ENCODE assay signal across 9 mouse cellular contexts in the genomic region with DNA sequence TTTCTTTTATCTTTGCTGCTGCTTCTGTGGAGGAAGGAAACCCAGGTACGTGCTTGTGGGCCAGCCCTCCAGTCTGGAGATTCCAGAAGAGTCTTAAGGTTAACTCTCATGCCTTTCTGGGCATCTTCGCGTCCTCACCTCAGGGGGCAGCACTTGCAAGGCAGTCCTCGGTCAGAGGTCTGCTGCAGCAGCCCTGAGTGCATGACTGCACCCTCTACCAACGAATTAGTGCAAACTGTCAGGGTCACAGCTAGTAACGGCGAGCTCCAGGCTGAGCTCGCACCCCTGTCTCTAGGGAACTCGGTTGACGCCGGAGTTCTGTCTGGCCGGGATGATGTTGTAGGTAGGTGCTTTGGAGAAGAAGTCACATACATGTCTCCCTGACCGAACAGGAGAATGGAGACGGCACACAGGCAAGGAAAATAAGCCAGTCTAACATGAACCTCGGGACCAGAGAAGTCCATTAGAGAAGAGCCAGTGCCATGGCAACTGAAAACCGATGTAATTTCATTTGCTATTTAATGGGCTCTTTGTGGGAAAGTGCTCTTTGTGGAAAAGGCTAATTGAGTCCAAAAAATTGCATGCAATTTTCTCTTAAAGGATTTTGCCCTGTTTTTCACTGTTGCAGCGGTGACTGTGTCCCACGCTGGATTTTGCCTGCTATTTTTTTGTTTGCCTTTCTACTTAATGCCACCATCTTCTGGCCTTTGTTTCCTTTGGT. TPM values are rescaled to one million over a fixed set of nuclear protein-coding genes. Genes with fewer than 3 reads are reported as not detected.
DNase-seq lines count a peak whose midpoint lies in the region; ATAC-seq and TF ChIP-seq lines count a peak whose summit lies in the region.
"Had no signal": no experiment of that assay in that cellular context is flagged by ENCODE, and none has a peak within 500 bp of the region (broad histone marks: within the 10 kb centered on the region; RNA-seq: fewer than 3 reads in every experiment).

No protein-coding gene starts in this region.

- peaks cover 4% of the 10 kb centered on the region; the same call in 1 of the 2 replicates for H3K4me1 ChIP-seq in forebrain, postnatal 0 days (ENCODE audit: insufficient read depth)
- H3K4me1 ChIP-seq in midbrain, embryonic 12.5 days = peaks cover 43% of the 10 kb centered on the region

- ATAC-seq in forebrain, postnatal 0 days = peak; percentile 73
- ATAC-seq in midbrain, embryonic 12.5 days (ENCODE audit: low FRiP score, low read depth) = peak; percentile 73

- H3K9me3 ChIP-seq in forebrain, postnatal 0 days (ENCODE audit: low read length) = no peaks in the 10 kb centered on the region
- H3K9me3 ChIP-seq in midbrain, embryonic 12.5 days = no peaks in the 10 kb centered on the region

- H3K4me3 ChIP-seq in forebrain, postnatal 0 days (ENCODE audit: low read depth, low read length) = peak overlapping the region; percentile 27
- H3K4me3 ChIP-seq in midbrain, embryonic 12.5 days = peak overlapping the region; percentile 21

- DNase-seq in kidney, postnatal 36 days = peak; percentile 18 to 44
- DNase-seq in kidney, adult 11 months = no peak
- peak; percentile 76 for DNase-seq in embryo, embryonic 10 days (ENCODE audit: low spot score)
- peak; percentile 53 for DNase-seq in forebrain, postnatal 0 days
- no peak for DNase-seq in ovary, postnatal 14 days (ENCODE audit: low spot score)
- no peak for DNase-seq in adipocyte (ENCODE audit: low spot score)
- DNase-seq in thymus, adult 18-20 months = no peak
- DNase-seq: right cerebral cortex, adult 18-20 months had no signal

- H3K27ac ChIP-seq in forebrain, postnatal 0 days (ENCODE audit: low read depth, low read length) = peak overlapping the region; percentile 16
- H3K27ac ChIP-seq in midbrain, embryonic 12.5 days (replicated peaks) = peak overlapping the region; percentile 80

- H3K27me3 ChIP-seq in forebrain, postnatal 0 days (ENCODE audit: insufficient read depth, low read length) = no peaks in the 10 kb centered on the region
- peaks cover 18% of the 10 kb centered on the region for H3K27me3 ChIP-seq in midbrain, embryonic 12.5 days

- H3K4me2 ChIP-seq in forebrain, postnatal 0 days (ENCODE audit: low read depth) = peak overlapping the region; percentile 50
- peak overlapping the region; percentile 51 for H3K4me2 ChIP-seq in midbrain, embryonic 12.5 days (replicated peaks)

- TF ChIP-seq CTCF in forebrain, postnatal 0 days (IDR thresholded peaks at IDR 0.05; ENCODE audit: low read depth) = peak; percentile 58

- no peak overlapping the region for H3K9ac ChIP-seq in forebrain, postnatal 0 days
- H3K9ac ChIP-seq in midbrain, embryonic 12.5 days (replicated peaks) = no peak overlapping the region; the same call in 1 of the 2 replicates

- 6% methylated on average over 18 of the region's 18 CpGs for WGBS in forebrain, postnatal 0 days
- WGBS in midbrain, embryonic 12.5 days = 8% methylated on average over 18 of the region's 18 CpGs

- no peaks in the 10 kb centered on the region for H3K36me3 ChIP-seq in forebrain, postnatal 0 days (ENCODE audit: insufficient read depth)
- H3K36me3 ChIP-seq in midbrain, embryonic 12.5 days = no peaks in the 10 kb centered on the region

RNA-seq across cellular contexts. Expression of gene Asb4, which starts 20.1 kb away (rescaled TPM):
- total RNA-seq in forebrain, postnatal 0 days (2014; rRNA removed) = 7.5 and 16.3 TPM in 2 replicates
- 5.9 and 10.5 TPM in 2 replicates for polyA plus RNA-seq in forebrain, postnatal 0 days (2015; fragmentation: Nextera tagmentation; extraction: Ambion mirVana)
- polyA plus RNA-seq in midbrain, embryonic 12.5 days (2016; fragmentation: Nextera tagmentation; extraction: Ambion mirVana) = 15.3 and 21.5 TPM in 2 replicates

Comparison
In these comparisons a context has a peak if more than half of its experiments do, and no peak if none do; other contexts are left out.
1. DNase-seq: peak in kidney, postnatal 36 days (2 of 2), embryo, embryonic 10 days (single experiment) and forebrain, postnatal 0 days (single experiment); none in kidney, adult 11 months (single experiment), ovary, postnatal 14 days (single experiment), adipocyte (single experiment) and thymus, adult 18-20 months (0 of 2).